Mouse (Mus musculus) CH12.LX (cell line): ENCODE data around the gene Jup. TPM values are rescaled to one million over a fixed set of nuclear protein-coding genes. Genes with fewer than 3 reads are reported as not detected.

ENCODE experiments used
- KAT2A ChIP-seq: IDR thresholded peaks from 2 replicates; pipeline ENCODE4 v1.6.1; 2012; ENCODE audit warnings: low read length, improper control_type of control experiment, inconsistent platforms; ENCODE audit not compliant: insufficient replicate concordance
- NRF1 ChIP-seq: IDR thresholded peaks from 2 replicates; pipeline ENCODE4 v1.6.1; 2014; ENCODE audit warnings: low read depth, mild to moderate bottlenecking, inconsistent platforms, low read length, improper control_type of control experiment, moderate library complexity
- SIN3A ChIP-seq: IDR thresholded peaks from 2 replicates; pipeline ENCODE4 v1.6.1; 2012; ENCODE audit warnings: low read length, improper control_type of control experiment, inconsistent platforms
- USF2 ChIP-seq: conservative IDR thresholded peaks from 2 replicates; pipeline ENCODE4 v1.6.1; 2011; ENCODE audit warnings: low read depth, low read length, improper control_type of control experiment
- polyA plus RNA-seq: library from polyadenylated mRNA; unstranded; fragments of >175 nt; gene quantifications from 2 replicates; pipeline ENCODE4 v1.2.1, GENCODE M21; 2012; ENCODE audit warnings: low read depth; ENCODE audit not compliant: insufficient read length
- total RNA-seq, 2 experiments: library from RNA; depleted of rRNA; stranded (reverse); fragments of 300-350 nt in 1 of 2; fragments of >200 nt in 1 of 2; gene quantifications; 2 replicates each; pipeline ENCODE4 v1.2.3; 2012 to 2014

Jup gene
- total and polyA plus RNA-seq, 3 experiments: 0.68 to 1.4 (median 1.1) TPM

- TF ChIP-seq USF2 (no peak), NRF1 (peak; percentile 99), SIN3A (peak; percentile 15; the same call in 1 of the 2 replicates), KAT2A (0 out of 2 replicates have a peak, but pooled peaks have one; percentile 72)
These were observed 77.9 kb downstream of the Jup start, which contains the start of gene Eif1 (continued) for GRCm38 (mm10) chr11:100319492-100320171.

Other genes starting within 250 kb of the Jup start
- gene Krt19, start 249.1 kb downstream of the Jup start, total RNA-seq (2012; rRNA removed): 0.17 TPM in 1 of 2 replicates, not detected in the other
- not detected in 2 replicates for gene Krt19, start 249.1 kb downstream of the Jup start, total RNA-seq (2014; rRNA removed)
- not detected in 2 replicates for gene Krt19, start 249.1 kb downstream of the Jup start, polyA plus RNA-seq
- gene Krt9, start 204.5 kb downstream of the Jup start, total RNA-seq (2012; rRNA removed): not detected in 2 replicates
- not detected in 2 replicates for gene Krt9, start 204.5 kb downstream of the Jup start, total RNA-seq (2014; rRNA removed)
- gene Krt9, start 204.5 kb downstream of the Jup start, polyA plus RNA-seq: not detected in 2 replicates
- not detected in 2 replicates for gene Krt14, start 190.2 kb downstream of the Jup start, total RNA-seq (2012; rRNA removed)
- not detected in 2 replicates for gene Krt14, start 190.2 kb downstream of the Jup start, total RNA-seq (2014; rRNA removed)
- gene Krt14, start 190.2 kb downstream of the Jup start, polyA plus RNA-seq: not detected in 2 replicates
- 0.08 TPM in 1 of 2 replicates, not detected in the other for gene Krt16, start 148.9 kb downstream of the Jup start, total RNA-seq (2012; rRNA removed)
- not detected in 2 replicates for gene Krt16, start 148.9 kb downstream of the Jup start, total RNA-seq (2014; rRNA removed)
- not detected in 2 replicates for gene Krt16, start 148.9 kb downstream of the Jup start, polyA plus RNA-seq
- gene Krt17, start 136.7 kb downstream of the Jup start, total RNA-seq (2012; rRNA removed): 0.76 and 0.97 TPM in 2 replicates
- 0.15 TPM in 1 of 2 replicates, not detected in the other for gene Krt17, start 136.7 kb downstream of the Jup start, total RNA-seq (2014; rRNA removed)
- not detected in 2 replicates for gene Krt17, start 136.7 kb downstream of the Jup start, polyA plus RNA-seq
- not detected in 2 replicates for gene Krt42, start 127.9 kb downstream of the Jup start, total RNA-seq (2012; rRNA removed)
- gene Krt42, start 127.9 kb downstream of the Jup start, total RNA-seq (2014; rRNA removed): not detected in 2 replicates
- gene Krt42, start 127.9 kb downstream of the Jup start, polyA plus RNA-seq: not detected in 2 replicates
- gene Eif1, start 77.9 kb downstream of the Jup start, total RNA-seq (2012; rRNA removed): 249 and 265 TPM in 2 replicates
- gene Eif1, start 77.9 kb downstream of the Jup start, total RNA-seq (2014; rRNA removed): 401 and 406 TPM in 2 replicates
- 989 and 1,001 TPM in 2 replicates for gene Eif1, start 77.9 kb downstream of the Jup start, polyA plus RNA-seq
- not detected in 2 replicates for gene Gast, start 63.4 kb downstream of the Jup start, total RNA-seq (2012; rRNA removed)
- not detected in 2 replicates for gene Gast, start 63.4 kb downstream of the Jup start, total RNA-seq (2014; rRNA removed)
- gene Gast, start 63.4 kb downstream of the Jup start, polyA plus RNA-seq: not detected in 2 replicates
- 0.21 and 0.34 TPM in 2 replicates for gene Hap1, start 41.6 kb downstream of the Jup start, total RNA-seq (2012; rRNA removed)
- gene Hap1, start 41.6 kb downstream of the Jup start, total RNA-seq (2014; rRNA removed): not detected in 2 replicates
- 0.22 TPM in 1 of 2 replicates, not detected in the other for gene Hap1, start 41.6 kb downstream of the Jup start, polyA plus RNA-seq
- gene P3h4, start 17.1 kb upstream of the Jup start, total RNA-seq (2012; rRNA removed): 0.04 TPM in 1 of 2 replicates, not detected in the other
- not detected in 2 replicates for gene P3h4, start 17.1 kb upstream of the Jup start, total RNA-seq (2014; rRNA removed)
- gene P3h4, start 17.1 kb upstream of the Jup start, polyA plus RNA-seq: not detected in 2 replicates
- 0.34 and 0.63 TPM in 2 replicates for gene Fkbp10, start 17.9 kb upstream of the Jup start, total RNA-seq (2012; rRNA removed)
- 0.24 and 0.46 TPM in 2 replicates for gene Fkbp10, start 17.9 kb upstream of the Jup start, total RNA-seq (2014; rRNA removed)
- gene Fkbp10, start 17.9 kb upstream of the Jup start, polyA plus RNA-seq: 0.30 and 0.31 TPM in 2 replicates
- gene Nt5c3b, start 44.0 kb upstream of the Jup start, total RNA-seq (2012; rRNA removed): 54.4 and 60.3 TPM in 2 replicates
- gene Nt5c3b, start 44.0 kb upstream of the Jup start, total RNA-seq (2014; rRNA removed): 50.1 and 54.2 TPM in 2 replicates
- 63.5 and 68.2 TPM in 2 replicates for gene Nt5c3b, start 44.0 kb upstream of the Jup start, polyA plus RNA-seq
- gene Klhl10, start 44.2 kb upstream of the Jup start, total RNA-seq (2012; rRNA removed): 0.67 and 1.1 TPM in 2 replicates
- 0.48 and 0.54 TPM in 2 replicates for gene Klhl10, start 44.2 kb upstream of the Jup start, total RNA-seq (2014; rRNA removed)
- 0.30 and 0.56 TPM in 2 replicates for gene Klhl10, start 44.2 kb upstream of the Jup start, polyA plus RNA-seq
- gene Klhl11, start 75.0 kb upstream of the Jup start, total RNA-seq (2012; rRNA removed): 19.5 and 24.1 TPM in 2 replicates
- gene Klhl11, start 75.0 kb upstream of the Jup start, total RNA-seq (2014; rRNA removed): 12.8 and 13.7 TPM in 2 replicates
- gene Klhl11, start 75.0 kb upstream of the Jup start, polyA plus RNA-seq: 9.8 and 10.1 TPM in 2 replicates
- gene Acly, start 130.2 kb upstream of the Jup start, total RNA-seq (2012; rRNA removed): 246 and 263 TPM in 2 replicates
- 245 and 277 TPM in 2 replicates for gene Acly, start 130.2 kb upstream of the Jup start, total RNA-seq (2014; rRNA removed)
- 196 and 213 TPM in 2 replicates for gene Acly, start 130.2 kb upstream of the Jup start, polyA plus RNA-seq
- 1.3 and 1.8 TPM in 2 replicates for gene Ttc25, start 147.8 kb upstream of the Jup start, total RNA-seq (2012; rRNA removed)
- gene Ttc25, start 147.8 kb upstream of the Jup start, total RNA-seq (2014; rRNA removed): 0.51 and 0.70 TPM in 2 replicates
- 6.4 and 12.8 TPM in 2 replicates for gene Ttc25, start 147.8 kb upstream of the Jup start, polyA plus RNA-seq
- 80.2 and 91.6 TPM in 2 replicates for gene Cnp, start 177.1 kb upstream of the Jup start, total RNA-seq (2012; rRNA removed)
- gene Cnp, start 177.1 kb upstream of the Jup start, total RNA-seq (2014; rRNA removed): 75.9 and 87.8 TPM in 2 replicates
- gene Cnp, start 177.1 kb upstream of the Jup start, polyA plus RNA-seq: 77.7 and 81.2 TPM in 2 replicates
- gene Nkiras2, start 221.5 kb upstream of the Jup start, total RNA-seq (2012; rRNA removed): 59.9 and 70.0 TPM in 2 replicates
- gene Nkiras2, start 221.5 kb upstream of the Jup start, total RNA-seq (2014; rRNA removed): 46.6 and 53.8 TPM in 2 replicates
- gene Nkiras2, start 221.5 kb upstream of the Jup start, polyA plus RNA-seq: 57.9 and 60.0 TPM in 2 replicates
- gene Dnajc7, start 222.4 kb upstream of the Jup start, total RNA-seq (2012; rRNA removed): 249 and 250 TPM in 2 replicates
- gene Dnajc7, start 222.4 kb upstream of the Jup start, total RNA-seq (2014; rRNA removed): 123 and 141 TPM in 2 replicates
- 455 and 516 TPM in 2 replicates for gene Dnajc7, start 222.4 kb upstream of the Jup start, polyA plus RNA-seq